Mouse (Mus musculus) MEL-GATA-1-ER (cell line): Measurements from ENCODE around the gene Fhit.

ENCODE experiments used
- DNase-seq: peaks from one replicate; pipeline ENCODE4 v3.0.0-alpha.2; 2012; ENCODE audit warnings: low read depth; ENCODE audit errors: extremely low read depth

Gene Fhit

DNA sequence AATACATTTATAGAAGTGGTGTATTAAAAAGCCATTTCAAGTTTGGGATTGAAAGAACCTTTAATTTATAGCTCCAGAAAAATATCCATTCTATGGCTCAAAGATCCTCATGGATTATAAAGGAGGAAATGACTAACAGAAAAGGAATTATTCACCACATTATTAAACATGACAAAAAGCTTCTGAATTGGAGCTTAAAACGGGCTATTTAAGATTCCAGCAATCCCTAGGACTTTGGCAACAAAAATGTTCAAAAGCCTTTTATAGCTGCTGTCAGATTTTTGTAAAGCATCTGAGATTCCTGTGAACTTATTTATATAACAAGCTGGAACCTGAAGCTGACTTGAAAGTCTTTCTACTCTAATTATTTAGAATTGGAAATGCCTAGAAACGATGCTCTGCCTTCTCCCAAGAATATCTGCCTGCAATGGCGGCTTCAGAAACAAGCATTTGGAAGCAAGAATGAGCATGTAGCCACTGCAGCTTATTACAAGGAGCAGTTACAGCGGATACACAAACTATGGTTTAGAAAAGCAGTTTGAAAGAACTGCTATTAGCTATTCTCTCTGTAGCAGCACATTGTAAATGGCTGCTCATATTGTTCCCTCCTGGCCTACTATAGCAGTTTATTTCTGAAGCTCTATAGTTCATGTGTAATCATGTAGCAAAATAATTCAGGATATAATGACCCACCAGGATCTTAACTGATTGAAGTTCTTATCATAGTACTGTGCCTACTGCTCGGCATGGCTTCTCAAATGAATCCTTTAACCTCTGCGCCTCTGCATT is 995.0 kb downstream of the Fhit start:
- no peak for DNase-seq

DNA sequence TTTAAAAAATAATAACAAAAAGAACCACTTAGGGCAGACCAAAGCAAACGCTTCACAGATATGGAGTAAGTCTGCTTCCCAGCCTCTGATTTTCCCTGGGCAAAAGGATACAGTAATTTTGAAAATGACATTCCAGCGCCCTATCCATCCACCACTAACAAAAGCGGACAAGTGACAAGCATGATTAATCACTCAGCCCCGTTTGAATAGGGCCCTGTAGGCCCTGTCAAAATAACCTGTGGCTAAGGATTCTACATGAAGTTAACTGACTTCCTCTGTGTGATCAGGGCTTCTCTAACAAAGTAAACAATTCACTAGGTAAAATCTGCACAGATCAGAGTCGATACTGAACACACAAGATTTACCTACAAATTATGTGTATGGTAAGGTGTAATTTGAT is 1012.0 kb downstream of the Fhit start:
- DNase-seq = no peak

GRCm38 (mm10) chr14:10139311-10139710 is 1022.5 kb downstream of the Fhit start:
- DNase-seq = no peak

GRCm38 (mm10) chr14:10133873-10134272 is 1028.0 kb downstream of the Fhit start:
- DNase-seq = no peak

DNA sequence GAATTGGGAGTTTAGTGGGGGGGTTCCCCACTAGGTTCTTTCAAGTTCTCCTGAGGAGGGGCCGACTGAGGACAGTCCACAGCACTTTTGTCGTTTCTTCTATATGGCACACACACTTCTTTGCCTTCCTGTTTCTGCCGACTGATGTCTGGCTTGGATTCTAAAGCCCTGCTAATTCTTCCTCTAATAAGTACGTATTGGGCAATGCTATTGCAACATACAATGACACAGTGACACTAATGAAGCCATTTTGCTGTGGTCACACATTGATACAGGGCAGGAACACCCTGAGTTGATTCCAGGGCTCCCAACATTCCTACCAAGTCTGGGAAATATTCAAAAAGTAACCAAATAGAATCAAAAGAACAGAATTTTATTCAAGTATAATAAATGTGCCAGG is 1032.2 kb downstream of the Fhit start:
- DNase-seq = no peak

DNA sequence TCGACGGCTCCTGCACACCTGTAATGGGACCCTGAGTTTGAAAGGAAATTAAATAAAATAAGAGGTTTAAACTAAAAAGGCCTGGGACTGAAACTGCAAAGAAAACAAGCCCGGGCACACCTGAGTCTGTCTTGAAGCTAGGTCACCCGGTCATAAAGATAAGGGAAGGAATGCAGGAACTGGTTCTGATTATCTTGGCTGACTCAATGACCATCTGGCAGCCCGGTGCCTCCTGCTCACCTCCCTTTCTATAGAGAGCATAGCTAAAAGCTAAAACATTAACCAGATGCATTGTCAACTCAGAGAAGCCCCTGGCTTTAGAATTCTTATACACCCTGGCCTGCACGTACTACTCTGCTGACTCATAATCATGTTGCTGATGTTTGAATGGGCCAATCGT is 1032.7 kb downstream of the Fhit start:
- DNase-seq = no peak

DNA sequence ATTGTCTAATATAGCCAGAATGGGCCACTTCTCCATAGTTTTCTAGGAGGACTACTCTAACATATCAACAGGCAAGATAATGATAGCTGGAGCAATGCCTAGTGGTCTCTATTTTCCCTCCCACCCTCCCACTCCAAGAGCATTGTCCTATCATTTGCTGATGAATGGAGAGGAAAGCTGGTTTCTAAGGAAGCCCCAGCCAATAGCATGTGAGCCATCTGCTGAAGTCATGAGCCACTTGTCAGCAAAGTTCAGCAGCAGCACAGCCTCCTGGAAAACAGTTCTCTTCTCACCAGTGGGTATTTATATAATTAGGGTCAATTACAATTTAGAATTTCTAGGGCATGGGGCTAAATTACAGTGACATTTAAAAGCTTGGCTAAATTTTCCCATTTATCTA is 1035.3 kb downstream of the Fhit start:
- DNase-seq = no peak

GRCm38 (mm10) chr14:10122176-10122575 is 1039.7 kb downstream of the Fhit start:
- DNase-seq = no peak

- no peak for DNase-seq
Observed at GRCm38 (mm10) chr14:10096236-10096635, 1065.6 kb downstream of the Fhit start.

GRCm38 (mm10) chr14:10079062-10079461 is 1082.8 kb downstream of the Fhit start:
- DNase-seq = no peak

- DNase-seq = no peak
Observed at GRCm38 (mm10) chr14:10049947-10050346, 1111.9 kb downstream of the Fhit start.

GRCm38 (mm10) chr14:10047123-10047783 is 1114.6 kb downstream of the Fhit start:
- DNase-seq = no peak

DNA sequence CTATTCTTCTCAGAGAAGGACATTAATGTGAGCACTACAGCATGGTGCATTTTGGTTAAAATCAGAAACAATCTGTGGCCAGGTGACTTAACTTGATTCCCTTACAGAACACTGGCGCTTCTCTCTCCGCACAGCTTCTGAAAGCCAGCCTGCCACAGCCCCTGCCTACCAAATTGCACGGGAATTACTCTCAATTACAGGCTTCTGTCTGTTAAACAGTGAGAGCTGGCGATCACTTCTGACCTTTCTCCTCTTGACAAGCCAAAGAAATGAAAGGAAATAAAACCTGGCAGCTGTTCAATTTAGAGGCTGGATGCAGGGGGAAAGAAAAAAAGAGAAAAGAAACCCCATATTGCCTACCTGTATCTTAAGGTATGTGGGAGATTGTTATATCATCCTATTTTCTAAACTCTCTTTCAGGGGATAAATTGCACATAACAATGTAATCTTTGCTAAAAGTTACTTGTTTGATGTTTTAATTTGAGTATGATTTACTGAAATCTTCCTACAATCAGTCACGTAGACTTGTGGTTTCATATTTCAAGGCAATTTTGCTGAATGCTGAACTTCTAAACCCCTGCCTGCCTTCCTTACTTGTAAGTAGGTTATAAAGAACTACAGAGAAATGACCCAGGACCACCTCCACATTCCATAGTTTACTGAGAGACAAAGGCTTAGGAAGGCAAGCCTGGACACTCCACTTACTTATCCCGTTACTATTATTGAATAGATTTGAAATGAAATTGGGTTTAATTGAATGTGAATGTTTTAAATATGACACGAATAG is 1115.3 kb downstream of the Fhit start:
- no peak for DNase-seq

GRCm38 (mm10) chr14:10038021-10038420 is 1123.8 kb downstream of the Fhit start:
- no peak for DNase-seq

DNA sequence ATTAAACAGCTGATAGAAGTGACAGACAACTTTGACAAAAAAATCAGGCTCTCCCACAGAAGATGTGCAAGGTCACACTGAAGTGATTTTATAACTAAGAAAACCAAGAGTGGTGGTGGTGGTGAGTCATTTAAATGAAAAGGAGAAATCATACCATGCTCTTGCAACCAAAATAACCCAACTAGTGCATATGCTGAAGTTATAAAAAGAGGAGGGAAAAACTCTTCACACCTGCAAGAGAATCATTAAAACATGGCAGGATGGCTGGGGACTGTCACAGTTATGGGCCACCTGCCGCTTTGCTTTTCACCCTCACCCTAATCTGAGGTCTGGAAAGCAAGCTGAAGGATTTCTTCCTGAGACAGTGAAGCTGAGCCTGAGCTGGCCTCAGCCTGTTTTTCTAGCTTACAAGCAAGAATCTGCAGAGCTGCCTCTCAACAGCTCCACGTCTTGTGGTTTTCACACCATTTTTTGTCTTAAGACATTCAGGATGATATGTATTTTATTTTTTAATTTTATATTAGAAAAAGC is 1125.1 kb downstream of the Fhit start:
- no peak for DNase-seq

DNA sequence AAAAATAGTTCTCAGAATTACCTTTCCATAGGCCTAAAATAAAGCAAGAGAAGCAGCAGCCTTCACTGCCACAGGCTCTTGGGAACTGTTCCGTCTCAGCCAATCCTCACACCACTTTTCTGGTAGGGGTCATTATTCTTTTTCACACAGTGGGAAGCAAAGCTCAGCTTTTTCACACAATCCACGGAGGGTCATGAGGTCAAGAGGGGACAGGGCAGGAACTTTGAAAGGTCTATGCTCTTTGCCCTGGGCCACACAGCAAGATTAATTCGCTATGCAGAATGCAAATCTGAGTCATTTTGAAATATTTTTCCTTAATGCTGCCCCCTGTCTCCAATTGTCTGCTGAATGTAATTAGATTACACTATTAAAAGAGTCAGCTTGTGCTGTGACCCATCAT is 1126.2 kb downstream of the Fhit start:
- no peak for DNase-seq

GRCm38 (mm10) chr14:10035270-10035669 is 1126.6 kb downstream of the Fhit start:
- DNase-seq = no peak

DNA sequence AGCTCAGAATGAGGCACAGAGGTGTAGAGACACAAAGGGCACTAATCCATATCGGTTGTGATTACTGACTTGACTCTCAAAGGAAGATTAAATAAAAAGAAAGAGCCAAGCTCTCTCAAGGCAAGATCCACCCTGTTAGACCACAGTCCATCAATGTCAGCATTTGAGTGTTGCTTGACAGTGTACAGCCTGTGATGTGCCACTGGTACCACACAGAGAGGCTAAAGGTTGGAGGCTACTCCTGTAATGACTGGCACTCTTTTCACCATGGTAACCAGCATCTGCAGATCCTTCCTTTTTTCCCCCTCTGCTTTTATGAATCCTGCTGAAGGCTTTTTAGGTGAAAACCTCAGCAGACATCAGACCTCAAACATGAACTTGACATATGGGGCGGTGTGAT is 1138.5 kb downstream of the Fhit start:
- no peak for DNase-seq

DNA sequence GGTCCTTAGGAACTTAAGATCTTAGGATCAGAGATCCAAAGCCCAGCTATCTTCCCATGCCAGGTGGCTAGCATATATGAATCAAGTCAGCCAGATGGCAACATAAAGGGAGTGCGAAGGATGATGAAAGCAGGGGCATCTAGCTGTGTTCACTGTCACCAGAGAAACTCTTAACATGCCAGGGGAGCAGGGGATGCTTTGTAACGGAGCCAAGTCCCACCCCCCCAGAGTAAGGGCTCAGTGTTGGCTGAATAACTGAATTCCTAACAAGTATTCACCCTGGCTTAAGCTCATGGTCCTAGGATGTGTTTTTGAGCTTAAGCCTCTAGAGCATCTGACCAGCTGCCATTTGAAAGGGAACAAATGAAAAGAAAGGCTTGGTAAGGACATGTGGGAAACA is 1139.5 kb downstream of the Fhit start:
- DNase-seq = no peak

- DNase-seq = no peak
Observed at GRCm38 (mm10) chr14:10020400-10021140, 1141.3 kb downstream of the Fhit start.

DNA sequence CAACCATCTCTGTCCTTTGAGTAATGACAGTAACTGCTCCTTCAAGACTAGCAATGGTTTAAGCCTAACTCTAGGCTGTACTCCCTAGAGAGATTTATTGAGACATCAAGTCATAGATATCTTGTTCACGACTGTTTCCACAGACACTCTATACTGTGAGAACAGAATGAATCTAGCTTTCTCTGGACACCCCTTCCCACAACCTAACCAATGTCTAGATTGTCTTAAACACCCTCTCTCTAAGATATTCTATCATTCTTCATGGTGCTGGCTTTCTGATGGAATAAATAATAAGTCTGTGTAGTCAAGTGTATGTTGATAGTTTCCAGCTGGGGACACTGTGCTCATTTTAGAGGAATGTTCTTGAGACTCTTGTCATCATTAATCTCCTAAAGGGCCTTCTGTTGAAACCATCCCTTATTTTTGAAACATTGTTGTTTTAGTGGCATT is 1148.0 kb downstream of the Fhit start:
- no peak for DNase-seq
